Mouse (Mus musculus) forebrain, postnatal 0 days (tissue): ENCODE measurements around the gene Gpr171. TPM values are rescaled to one million over a fixed set of nuclear protein-coding genes. Genes with fewer than 3 reads are reported as not detected.

Experiments
- ATAC-seq: fragments of 200-750 bp; cut with Nextera tagmentation; 2 replicates; pipeline ENCODE4 v1.8.0; 2017; ENCODE audit warnings: mild to moderate bottlenecking, moderate library complexity
- DNase-seq: peaks from one replicate; pipeline ENCODE4 v3.0.0-alpha.2; 2015
- H3K27ac ChIP-seq: fragments of 300-500 bp; sonication (generic); 2 replicates; pipeline ENCODE4 v1.5.1; 2014; ENCODE audit warnings: low read depth, mild to moderate bottlenecking, antibody characterized with exemption, low read length, moderate library complexity, mixed read lengths
- H3K27me3 ChIP-seq: fragments of 300-500 bp; sonication (generic); 2 replicates; pipeline ENCODE4 v1.6.1; 2014; ENCODE audit warnings: mild to moderate bottlenecking, low read length, mixed read lengths; ENCODE audit not compliant: insufficient read depth
- H3K36me3 ChIP-seq: fragments of 300-500 bp; sonication (generic); 2 replicates; pipeline ENCODE4 v1.6.1; 2014; ENCODE audit warnings: mild to moderate bottlenecking, moderate library complexity; ENCODE audit not compliant: insufficient read depth
- H3K4me1 ChIP-seq: fragments of 300-500 bp; sonication (generic); 2 replicates; pipeline ENCODE4 v1.6.1; 2014; ENCODE audit warnings: antibody characterized with exemption; ENCODE audit not compliant: insufficient read depth
- H3K4me2 ChIP-seq: fragments of 300-500 bp; sonication (generic); 2 replicates; pipeline ENCODE4 v1.6.1; 2014; ENCODE audit warnings: low read depth, mild to moderate bottlenecking, moderate library complexity
- H3K4me3 ChIP-seq: fragments of 300-500 bp; sonication (generic); 2 replicates; pipeline ENCODE4 v1.5.1; 2014; ENCODE audit warnings: low read depth, low read length, mixed read lengths
- H3K9ac ChIP-seq: fragments of 300-500 bp; sonication (generic); 2 replicates; pipeline ENCODE4 v1.6.1; 2014; ENCODE audit warnings: mild to moderate bottlenecking
- H3K9me3 ChIP-seq: fragments of 300-500 bp; sonication (generic); 2 replicates; pipeline ENCODE4 v1.6.1; 2016; ENCODE audit warnings: low read length
- CTCF ChIP-seq: sonication (generic); IDR thresholded peaks from 2 replicates; pipeline ENCODE4 v1.5.1; 2016; ENCODE audit warnings: antibody characterized with exemption, control low read depth, low read depth
- WGBS: fragments of 180-500 bp; shearing (Covaris S2); extraction: QIAGEN DNeasy Blood & Tissue Kit; methylation state at CpG from one replicate; pipeline ENCODE4 v1.1.7; 2014; 5-methylcytosine and 5-hydroxymethylcytosine counted together
- polyA plus RNA-seq: library from polyadenylated mRNA; unstranded; fragments of >200 nt; fragmentation: Nextera tagmentation; extraction: Ambion mirVana; gene quantifications from 2 replicates; pipeline ENCODE4 v1.2.1, GENCODE M21; 2015
- total RNA-seq: library from RNA; depleted of rRNA; stranded (reverse); fragments of >200 nt; gene quantifications from 2 replicates; pipeline ENCODE4 v1.2.3, GENCODE M21; 2014

Gpr171 gene
- total and polyA plus RNA-seq, 2 experiments from 2014 or later, result 0.24 TPM; not detected in 1

DNA sequence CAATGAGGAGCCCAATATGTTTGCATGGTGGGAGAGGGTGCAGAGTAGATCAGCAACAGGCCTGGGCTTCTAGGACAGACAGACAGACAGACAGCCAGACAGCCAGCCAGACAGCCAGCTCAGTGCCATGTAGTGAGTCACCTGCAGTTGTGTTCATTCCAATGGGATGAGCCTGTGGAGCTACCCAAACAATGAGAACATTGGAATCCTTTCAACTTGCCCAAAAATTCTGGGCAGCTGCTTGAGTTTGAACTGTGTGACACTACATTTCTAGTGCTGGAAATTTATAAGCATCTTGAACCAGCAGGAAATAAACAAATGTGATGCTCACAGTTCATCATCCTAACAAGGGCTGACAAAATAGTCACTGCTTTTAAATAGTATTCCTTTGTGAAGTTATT, 38.0 kb upstream of the Gpr171 start:
- H3K9ac ChIP-seq, result no peak overlapping the region
- no peaks in the 10 kb centered on the region for H3K36me3 ChIP-seq
- DNase-seq (no peak), ATAC-seq (no peak)
- no peak overlapping the region for H3K27ac ChIP-seq
- no peak overlapping the region for H3K4me2 ChIP-seq
- TF ChIP-seq CTCF, result no peak
- no peaks in the 10 kb centered on the region for H3K9me3 ChIP-seq
- no peak overlapping the region for H3K4me3 ChIP-seq
- H3K27me3 ChIP-seq, result no peaks in the 10 kb centered on the region
- H3K4me1 ChIP-seq, result no peaks in the 10 kb centered on the region

DNA sequence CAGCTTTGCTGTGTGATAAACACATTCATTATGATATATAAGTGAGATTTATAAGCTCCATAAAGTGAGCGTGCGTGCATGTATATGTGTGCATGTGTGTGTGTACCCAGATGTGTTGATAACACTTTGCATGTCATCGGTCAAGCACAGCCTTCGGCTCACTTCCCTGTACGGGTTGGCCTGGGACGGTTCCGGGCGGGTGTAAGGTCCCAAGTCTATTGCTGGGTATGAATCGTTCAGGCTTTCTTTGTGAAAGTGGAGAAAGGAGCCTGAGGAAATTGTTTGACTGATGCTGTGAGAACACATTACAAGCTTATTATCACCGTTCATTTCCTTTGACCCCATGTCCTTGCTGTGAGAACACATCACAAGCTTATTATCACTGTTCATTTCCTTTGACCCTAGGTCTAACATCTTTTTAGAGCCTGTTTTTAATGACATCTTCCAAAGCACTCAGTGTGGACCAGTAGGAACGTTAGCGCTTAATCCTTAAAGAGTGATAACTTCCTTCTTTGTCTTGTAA, 37.4 kb upstream of the Gpr171 start:
- ATAC-seq (peak; percentile 14; the same call in 1 of the 2 replicates), DNase-seq (no peak)
- H3K27ac ChIP-seq, result no peak overlapping the region
- no peak overlapping the region for H3K4me2 ChIP-seq
- H3K9ac ChIP-seq, result no peak overlapping the region
- no peaks in the 10 kb centered on the region for H3K4me1 ChIP-seq
- TF ChIP-seq CTCF, result no peak
- H3K36me3 ChIP-seq, result no peaks in the 10 kb centered on the region
- no peaks in the 10 kb centered on the region for H3K27me3 ChIP-seq
- H3K9me3 ChIP-seq, result no peaks in the 10 kb centered on the region
- 76% methylated on average over 12 of the region's 12 CpGs for WGBS
- no peak overlapping the region for H3K4me3 ChIP-seq

- WGBS, result 65% methylated on average over 5 of the region's 5 CpGs
- H3K4me2 ChIP-seq, result no peak overlapping the region
- H3K9me3 ChIP-seq, result no peaks in the 10 kb centered on the region
- no peaks in the 10 kb centered on the region for H3K27me3 ChIP-seq
- ATAC-seq, result peak; percentile 82
- H3K36me3 ChIP-seq, result no peaks in the 10 kb centered on the region
- H3K4me3 ChIP-seq, result no peak overlapping the region
- no peaks in the 10 kb centered on the region for H3K4me1 ChIP-seq
- no peak overlapping the region for H3K9ac ChIP-seq
- H3K27ac ChIP-seq, result no peak overlapping the region
- no peak for TF ChIP-seq CTCF
- DNase-seq, result peak; percentile 20
Measured at GRCm38 (mm10) chr3:59135911-59136653, 34.5 kb upstream of the Gpr171 start.

DNA sequence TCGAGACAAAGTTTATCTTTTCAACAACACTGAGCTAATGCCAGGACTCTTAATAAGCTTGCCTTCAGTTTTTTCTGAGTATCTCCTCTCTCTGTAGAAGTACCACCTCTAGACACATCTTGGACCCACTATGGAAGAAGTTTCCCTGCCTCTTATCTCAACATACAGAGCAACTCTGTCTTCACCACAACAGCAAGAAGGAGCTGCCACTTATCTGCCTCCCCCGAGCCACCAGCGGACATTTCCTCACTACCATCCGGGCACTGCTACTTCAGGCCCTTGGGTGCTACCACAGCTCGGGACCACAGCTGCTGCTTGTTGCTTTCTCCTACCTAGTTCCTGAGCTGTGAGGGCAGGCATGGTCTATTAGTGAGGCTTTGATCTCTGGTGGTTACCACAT, 31.6 kb upstream of the Gpr171 start:
- no peaks in the 10 kb centered on the region for H3K27me3 ChIP-seq
- H3K27ac ChIP-seq, result no peak overlapping the region
- ATAC-seq (no peak), DNase-seq (no peak)
- H3K4me1 ChIP-seq, result no peaks in the 10 kb centered on the region
- no peak overlapping the region for H3K4me3 ChIP-seq
- H3K36me3 ChIP-seq, result no peaks in the 10 kb centered on the region
- H3K4me2 ChIP-seq, result no peak overlapping the region
- no peak for TF ChIP-seq CTCF
- no peaks in the 10 kb centered on the region for H3K9me3 ChIP-seq
- 90% methylated on average over 5 of the region's 5 CpGs for WGBS
- no peak overlapping the region for H3K9ac ChIP-seq

GRCm38 (mm10) chr3:59131966-59132365, 30.3 kb upstream of the Gpr171 start:
- WGBS, result 89% methylated on average over 4 of the region's 4 CpGs

GRCm38 (mm10) chr3:59131081-59131480, 29.5 kb upstream of the Gpr171 start:
- Histone ChIP-seq H3K36me3 (no peaks in the 10 kb centered on the region), H3K27me3 (no peaks in the 10 kb centered on the region), H3K9ac (no peak overlapping the region), H3K4me1 (no peaks in the 10 kb centered on the region), H3K4me2 (no peak overlapping the region), H3K4me3 (no peak overlapping the region), H3K9me3 (no peaks in the 10 kb centered on the region), H3K27ac (no peak overlapping the region)
- no peak for DNase-seq
- no peak for TF ChIP-seq CTCF
- no peak for ATAC-seq
- WGBS, result 77% methylated on average over 4 of the region's 4 CpGs

More at GRCm38 (mm10) chr3:59131966-59132365, 30.3 kb upstream of the Gpr171 start:
- TF ChIP-seq CTCF, result no peak
- no peaks in the 10 kb centered on the region for H3K36me3 ChIP-seq
- ATAC-seq (no peak), DNase-seq (no peak)
- H3K4me2 ChIP-seq, result no peak overlapping the region
- no peaks in the 10 kb centered on the region for H3K4me1 ChIP-seq
- H3K27ac ChIP-seq, result no peak overlapping the region
- no peaks in the 10 kb centered on the region for H3K9me3 ChIP-seq
- no peaks in the 10 kb centered on the region for H3K27me3 ChIP-seq
- no peak overlapping the region for H3K9ac ChIP-seq
- no peak overlapping the region for H3K4me3 ChIP-seq

GRCm38 (mm10) chr3:59130431-59130830, 28.8 kb upstream of the Gpr171 start:
- Histone ChIP-seq H3K4me2 (no peak overlapping the region), H3K9me3 (no peaks in the 10 kb centered on the region), H3K27me3 (no peaks in the 10 kb centered on the region), H3K27ac (no peak overlapping the region), H3K4me3 (no peak overlapping the region), H3K36me3 (no peaks in the 10 kb centered on the region), H3K4me1 (no peaks in the 10 kb centered on the region), H3K9ac (no peak overlapping the region)
- TF ChIP-seq CTCF, result no peak
- no peak for DNase-seq
- WGBS, result 78% methylated on average over 8 of the region's 8 CpGs
- ATAC-seq, result no peak
